Mouse (Mus musculus) CH12.LX (cell line): ENCODE results near the gene Racgap1. TPM values are rescaled to one million over a fixed set of nuclear protein-coding genes. Genes with fewer than 3 reads are reported as not detected.

ENCODE experiments used
- DNase-seq: peaks from one replicate; pipeline ENCODE4 v3.0.0-alpha.2; 2013; ENCODE audit errors: extremely low read depth
- H3K27ac ChIP-seq: 2 replicates; pipeline ENCODE4 v1.5.1; 2012; ENCODE audit warnings: low read depth, mild to moderate bottlenecking, control low read depth, moderate library complexity; ENCODE audit not compliant: insufficient read depth
- H3K27me3 ChIP-seq: replicated peaks from 2 replicates; pipeline ENCODE3; 2012; ENCODE audit warnings: inconsistent platforms
- H3K36me3 ChIP-seq, 2 experiments: replicated peaks in 1 of 2; 2 replicates each; pipeline versions ENCODE3 to v1.6.1; 2012; ENCODE audit warnings: inconsistent platforms in 1 of 2, low read length in 1 of 2, mild to moderate bottlenecking in 1 of 2, mixed read lengths in 1 of 2, moderate library complexity in 1 of 2; ENCODE audit not compliant: control insufficient read depth in 1 of 2, insufficient read depth in 1 of 2
- H3K4me1 ChIP-seq, 2 experiments: 2 replicates each; pipeline ENCODE4 v1.6.1; 2012; ENCODE audit warnings: inconsistent platforms in 1 of 2, moderate library complexity in 1 of 2; ENCODE audit not compliant: insufficient read depth in 2 of 2, control insufficient read depth in 1 of 2
- H3K4me2 ChIP-seq: 2 replicates; pipeline ENCODE4 v1.6.1; 2012; ENCODE audit warnings: low read depth, mild to moderate bottlenecking, control low read depth; ENCODE audit not compliant: poor library complexity, insufficient read depth, severe bottlenecking
- H3K4me3 ChIP-seq, 3 experiments: fragments of 150-350 bp in 1 of 3; sonication (generic) in 1 of 3; replicated peaks in 1 of 3; 2 replicates each; pipeline versions ENCODE3 to v1.5.1; 2011 to 2012; ENCODE audit warnings: low read depth in 2 of 3, low read length in 2 of 3, mild to moderate bottlenecking in 2 of 3, moderate library complexity in 2 of 3, control low read depth in 1 of 3, improper control_type of control experiment in 1 of 3, inconsistent platforms in 1 of 3, mixed read lengths in 1 of 3; ENCODE audit not compliant: poor library complexity in 1 of 3
- H3K79me2 ChIP-seq: replicated peaks from 2 replicates; pipeline ENCODE4 v1.6.1; 2012; ENCODE audit warnings: mild to moderate bottlenecking, moderate library complexity; ENCODE audit not compliant: control insufficient read depth, poor library complexity, insufficient read depth, severe bottlenecking; ENCODE audit errors: extremely low read depth
- H3K9ac ChIP-seq: 2 replicates; pipeline ENCODE4 v1.6.1; 2012; ENCODE audit warnings: low read depth, mild to moderate bottlenecking, control low read depth, moderate library complexity; ENCODE audit not compliant: insufficient read depth
- H3K9me3 ChIP-seq: replicated peaks from 2 replicates; pipeline ENCODE3; 2012; ENCODE audit warnings: low read length, inconsistent platforms, mixed read lengths
- BHLHE40 ChIP-seq: IDR thresholded peaks from 2 replicates; pipeline ENCODE4 v1.6.1; 2011; ENCODE audit warnings: mild to moderate bottlenecking, low read depth, low read length, improper control_type of control experiment
- CHD1 ChIP-seq: IDR thresholded peaks from 2 replicates; pipeline ENCODE4 v1.6.1; 2012; ENCODE audit warnings: low read depth, low read length, improper control_type of control experiment, inconsistent platforms
- E2F4 ChIP-seq: IDR thresholded peaks from 2 replicates; pipeline ENCODE4 v1.6.1; 2011; ENCODE audit warnings: low read depth, low read length, improper control_type of control experiment; ENCODE audit not compliant: insufficient replicate concordance
- EP300 ChIP-seq: IDR thresholded peaks from 2 replicates; pipeline ENCODE4 v1.6.1; 2011; ENCODE audit warnings: low read length, improper control_type of control experiment
- ETS1 ChIP-seq: conservative IDR thresholded peaks from 2 replicates; pipeline ENCODE4 v1.6.1; 2012; ENCODE audit warnings: low read depth, mild to moderate bottlenecking, inconsistent platforms, low read length, improper control_type of control experiment, moderate library complexity
- GABPA ChIP-seq: IDR thresholded peaks from 2 replicates; pipeline ENCODE4 v1.6.1; 2012; ENCODE audit warnings: low read depth, low read length, improper control_type of control experiment, inconsistent platforms; ENCODE audit not compliant: insufficient replicate concordance
- IRF4 ChIP-seq: IDR thresholded peaks from 2 replicates; pipeline ENCODE4 v1.6.1; 2014; ENCODE audit warnings: low read depth, mild to moderate bottlenecking, inconsistent platforms, low read length, improper control_type of control experiment
- JUND ChIP-seq: conservative IDR thresholded peaks from 2 replicates; pipeline ENCODE4 v1.6.1; 2011; ENCODE audit warnings: low read depth, low read length, improper control_type of control experiment
- KAT2A ChIP-seq: IDR thresholded peaks from 2 replicates; pipeline ENCODE4 v1.6.1; 2012; ENCODE audit warnings: low read length, improper control_type of control experiment, inconsistent platforms; ENCODE audit not compliant: insufficient replicate concordance
- MAFK ChIP-seq: IDR thresholded peaks from 2 replicates; pipeline ENCODE4 v1.6.1; 2011; ENCODE audit warnings: low read length, improper control_type of control experiment; ENCODE audit not compliant: insufficient replicate concordance
- MAX ChIP-seq: IDR thresholded peaks from 2 replicates; pipeline ENCODE4 v1.6.1; 2011; ENCODE audit warnings: low read length, improper control_type of control experiment
- MAZ ChIP-seq: IDR thresholded peaks from 2 replicates; pipeline ENCODE4 v1.6.1; 2012; ENCODE audit warnings: low read depth, mild to moderate bottlenecking, inconsistent platforms, low read length, improper control_type of control experiment, moderate library complexity
- MEF2A ChIP-seq: IDR thresholded peaks from 2 replicates; pipeline ENCODE4 v1.6.1; 2014; ENCODE audit warnings: low read depth, mild to moderate bottlenecking, inconsistent platforms, low read length, improper control_type of control experiment, borderline replicate concordance
- MXI1 ChIP-seq: IDR thresholded peaks from 2 replicates; pipeline ENCODE4 v1.6.1; 2011; ENCODE audit warnings: mild to moderate bottlenecking, low read depth, low read length, improper control_type of control experiment
- MYC ChIP-seq: IDR thresholded peaks from 2 replicates; pipeline ENCODE4 v1.6.1; 2011; ENCODE audit warnings: low read depth, mild to moderate bottlenecking, improper control_type of control experiment, low read length
- NRF1 ChIP-seq: IDR thresholded peaks from 2 replicates; pipeline ENCODE4 v1.6.1; 2014; ENCODE audit warnings: low read depth, mild to moderate bottlenecking, inconsistent platforms, low read length, improper control_type of control experiment, moderate library complexity
- POLR2AphosphoS2 ChIP-seq: IDR thresholded peaks from 2 replicates; pipeline ENCODE4 v1.6.1; 2011; ENCODE audit warnings: low read depth, low read length, improper control_type of control experiment
- RAD21 ChIP-seq: IDR thresholded peaks from 2 replicates; pipeline ENCODE4 v1.6.1; 2011; ENCODE audit warnings: low read depth, mild to moderate bottlenecking, low read length, improper control_type of control experiment, moderate library complexity
- RCOR1 ChIP-seq: conservative IDR thresholded peaks from 2 replicates; pipeline ENCODE4 v1.6.1; 2012; ENCODE audit warnings: low read depth, mild to moderate bottlenecking, inconsistent platforms, low read length, improper control_type of control experiment
- TBP ChIP-seq: conservative IDR thresholded peaks from 2 replicates; pipeline ENCODE4 v1.6.1; 2011; ENCODE audit warnings: low read depth, low read length, improper control_type of control experiment
- TCF12 ChIP-seq: IDR thresholded peaks from 2 replicates; pipeline ENCODE4 v1.6.1; 2014; ENCODE audit warnings: low read depth, mild to moderate bottlenecking, inconsistent platforms, low read length, improper control_type of control experiment
- UBTF ChIP-seq: IDR thresholded peaks from 2 replicates; pipeline ENCODE4 v1.6.1; 2012; ENCODE audit warnings: low read depth, mild to moderate bottlenecking, inconsistent platforms, low read length, improper control_type of control experiment, moderate library complexity
- USF2 ChIP-seq: conservative IDR thresholded peaks from 2 replicates; pipeline ENCODE4 v1.6.1; 2011; ENCODE audit warnings: low read depth, low read length, improper control_type of control experiment
- dilution Hi-C: fragments of 300-500 bp; cut with MboI; formaldehyde crosslinking; loops from 2 replicates; pipeline ENCODE4 v1.14.3; 2020; ENCODE audit warnings: low sequenced_read_pairs; ENCODE audit not compliant: extremely low pct_unique_long_range_greater_than_20kb, extremely low pct_ligation_motif_present
- in situ Hi-C: fragments of 300-500 bp; cut with MboI; formaldehyde crosslinking; loops from 3 replicates; pipeline ENCODE4 v1.14.3; 2019; ENCODE audit warnings: low sequenced_read_pairs, low pct_ligation_motif_present, low pct_unique_long_range_greater_than_20kb, mixed read lengths
- polyA plus RNA-seq: library from polyadenylated mRNA; unstranded; fragments of >175 nt; gene quantifications from 2 replicates; pipeline ENCODE4 v1.2.1, GENCODE M21; 2012; ENCODE audit warnings: low read depth; ENCODE audit not compliant: insufficient read length
- total RNA-seq, 2 experiments: library from RNA; depleted of rRNA; stranded (reverse); fragments of 300-350 nt in 1 of 2; fragments of >200 nt in 1 of 2; gene quantifications; 2 replicates each; pipeline ENCODE4 v1.2.3; 2012 to 2014

The Racgap1 gene
- total and polyA plus RNA-seq, 3 experiments: 97.9 to 131 (median 130) TPM

DNA sequence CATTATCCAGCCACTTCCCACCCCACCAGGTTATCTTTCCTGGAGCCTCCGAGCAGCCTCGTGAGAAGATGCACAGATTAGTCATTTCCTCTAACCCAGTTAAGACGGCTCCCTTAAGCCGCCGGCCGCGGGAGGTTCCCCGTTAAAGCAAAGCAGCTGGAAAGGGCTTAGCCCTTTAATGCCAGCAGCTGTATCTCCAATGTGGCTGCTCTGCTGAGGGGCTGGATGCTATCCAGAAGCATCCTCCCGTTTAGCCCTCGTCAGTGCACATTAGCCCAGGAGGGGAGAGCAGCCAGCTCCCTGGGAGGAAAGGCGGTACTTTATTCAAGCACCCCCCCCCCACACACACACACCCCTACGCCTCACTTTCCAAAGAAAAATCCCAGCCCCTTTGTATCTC is 36.7 kb downstream of the Racgap1 start:
- H3K4me1 ChIP-seq: peaks cover 4 to 13% of the 10 kb centered on the region in 2 experiments
- peaks cover 31% of the 10 kb centered on the region for H3K27me3 ChIP-seq
- H3K4me3 ChIP-seq: no peak overlapping the region
- dilution Hi-C loops (no loop called here), in situ Hi-C loops (no loop called here)
- H3K9ac ChIP-seq: no peak overlapping the region
- H3K4me2 ChIP-seq: no peak overlapping the region
- TF ChIP-seq MXI1 (no peak), BHLHE40 (no peak), IRF4 (no peak), MAX (no peak), UBTF (no peak), JUND (no peak), KAT2A (no peak), RAD21 (no peak), GABPA (no peak), MAFK (no peak), USF2 (no peak), CHD1 (no peak), E2F4 (no peak), MEF2A (no peak), MYC (no peak), NRF1 (no peak), ETS1 (no peak)
- TF ChIP-seq, all 38 proteins: peak for 0
- DNase-seq: no peak
- peaks cover 0 to 4% of the 10 kb centered on the region in 2 experiments for H3K36me3 ChIP-seq
- no peaks in the 10 kb centered on the region for H3K79me2 ChIP-seq
- H3K27ac ChIP-seq: no peak overlapping the region
- peaks cover 10% of the 10 kb centered on the region for H3K9me3 ChIP-seq

DNA sequence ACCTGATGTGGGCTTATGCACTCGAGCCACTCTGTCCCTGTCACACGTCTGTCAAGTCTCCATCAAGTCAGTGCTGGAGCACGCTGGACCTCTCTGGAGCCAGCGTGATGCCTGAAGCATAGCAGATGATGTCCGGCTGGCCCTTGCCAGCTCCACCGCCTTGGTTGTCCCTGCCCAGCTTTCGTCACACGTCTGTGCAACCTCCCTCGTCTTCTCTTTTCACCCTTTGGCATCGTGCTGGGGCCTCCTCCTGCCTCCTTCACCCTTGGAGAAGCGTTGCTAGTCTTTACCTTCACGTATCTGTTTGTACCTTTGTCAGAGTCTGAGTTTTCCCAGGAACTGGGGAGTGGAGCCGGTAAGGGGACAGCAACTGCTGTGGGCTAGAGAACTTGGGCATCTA is 37.2 kb downstream of the Racgap1 start:
- Histone ChIP-seq H3K27ac (no peak overlapping the region), H3K9me3 (peaks cover 10% of the 10 kb centered on the region)
- TF ChIP-seq EP300 (no peak), MAZ (no peak), E2F4 (no peak), MAFK (no peak), RCOR1 (no peak), GABPA (no peak), IRF4 (no peak), MYC (no peak), TBP (no peak), KAT2A (no peak), POLR2AphosphoS2 (no peak), BHLHE40 (no peak), TCF12 (no peak)
- TF ChIP-seq, all 38 proteins: peak for 0
- Histone ChIP-seq H3K36me3 (no peaks in the 10 kb centered on the region), H3K9ac (no peak overlapping the region), H3K4me2 (no peak overlapping the region), H3K79me2 (no peaks in the 10 kb centered on the region), H3K4me3 (no peak overlapping the region), H3K4me1 (peaks cover 4 to 13% of the 10 kb centered on the region in 2 experiments), H3K27me3 (peaks cover 33% of the 10 kb centered on the region)
- dilution Hi-C loops: no loop called here
- in situ Hi-C loops: no loop called here
- no peak for DNase-seq
